ENCODE assay signal across 14 mouse cellular contexts in the genomic region with DNA sequence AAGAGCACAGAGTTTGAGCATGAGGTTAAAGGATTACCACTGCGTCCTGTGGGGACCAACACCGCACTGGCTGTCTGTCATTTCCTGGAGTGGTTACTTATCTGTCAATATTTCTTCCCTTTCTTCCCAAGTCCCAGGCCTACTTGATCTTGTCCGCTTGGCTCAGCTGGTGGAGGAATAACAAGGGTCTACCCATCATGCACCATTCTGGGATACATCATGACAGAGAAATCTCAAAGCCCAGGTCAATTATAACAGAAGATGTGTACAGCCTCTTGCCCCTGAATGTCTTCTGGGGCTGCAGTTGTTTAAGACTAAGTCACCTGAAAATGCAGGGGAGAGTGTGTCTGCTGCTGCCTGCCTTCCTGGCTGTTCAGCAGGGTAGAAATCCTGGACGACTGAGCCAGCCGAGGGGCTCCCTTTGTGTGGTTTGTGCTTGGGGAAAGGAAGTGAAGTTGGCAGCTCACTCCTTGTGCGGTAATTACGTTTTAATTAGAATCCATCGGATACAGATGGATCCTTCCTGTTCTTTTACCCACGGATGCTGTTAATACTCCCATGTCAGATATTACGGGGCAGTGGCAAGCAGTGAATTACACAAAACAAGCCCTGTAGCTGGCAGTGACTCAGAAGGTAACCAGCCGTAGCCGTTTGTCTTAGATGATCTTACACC.
DNase-seq lines count a peak whose midpoint lies in the region; ATAC-seq and TF ChIP-seq lines count a peak whose summit lies in the region.
"Had no signal": no experiment of that assay in that cellular context is flagged by ENCODE, and none has a peak within 500 bp of the region (broad histone marks: within the 10 kb centered on the region; RNA-seq: fewer than 3 reads in every experiment).

No protein-coding gene starts in this region.

- TF ChIP-seq CTCF in kidney, postnatal 0 days (IDR thresholded peaks at IDR 0.05; ENCODE audit: low read depth) = no peak
- TF ChIP-seq CTCF in forebrain, postnatal 0 days (IDR thresholded peaks at IDR 0.05; ENCODE audit: low read depth) = no peak

- H3K27ac ChIP-seq in kidney, postnatal 0 days = no peak overlapping the region
- no peak overlapping the region for H3K27ac ChIP-seq in forebrain, postnatal 0 days (ENCODE audit: low read depth, low read length)
- H3K27ac ChIP-seq in neural tube, embryonic 13.5 days (replicated peaks) = peak overlapping the region; percentile 73
- H3K27ac ChIP-seq: liver, embryonic 12.5 days; stomach, postnatal 0 days had no signal

- no peaks in the 10 kb centered on the region for H3K4me1 ChIP-seq in kidney, postnatal 0 days (replicated peaks; ENCODE audit: insufficient read depth, low read length)
- no peaks in the 10 kb centered on the region for H3K4me1 ChIP-seq in forebrain, postnatal 0 days (ENCODE audit: insufficient read depth)
- H3K4me1 ChIP-seq in neural tube, embryonic 13.5 days (replicated peaks) = peaks cover 16% of the 10 kb centered on the region
- H3K4me1 ChIP-seq: liver, embryonic 12.5 days had no signal

- H3K4me3 ChIP-seq in kidney, postnatal 0 days (replicated peaks; ENCODE audit: low read depth, low read length) = no peak overlapping the region
- H3K4me3 ChIP-seq in forebrain, postnatal 0 days (ENCODE audit: low read depth, low read length) = no peak overlapping the region
- H3K4me3 ChIP-seq in neural tube, embryonic 13.5 days = no peak overlapping the region
- H3K4me3 ChIP-seq: erythroblast, embryonic 14.5 days; liver, embryonic 12.5 days had no signal

- peak; percentile 51 for DNase-seq in kidney, postnatal 0 days (ENCODE audit: low spot score)
- no peak for DNase-seq in kidney, adult 9 months
- peak; percentile 20 for DNase-seq in brain, embryonic 18.5 days (ENCODE audit: low read depth, low spot score)
- peak; percentile 55 for DNase-seq in forebrain, postnatal 0 days
- DNase-seq in layer of hippocampus, adult 9-10 months (ENCODE audit: low spot score) = no peak
- no peak for DNase-seq in adrenal gland, postnatal 4 days (ENCODE audit: low spot score in 2 of 2)
- DNase-seq: gastrocnemius, postnatal 10 days; lung, postnatal 10 days; thymus, postnatal 4 days had no signal

- no peak for ATAC-seq in kidney, postnatal 0 days (replicated peaks; ENCODE audit: low FRiP score, low read depth)
- ATAC-seq in forebrain, postnatal 0 days = peak; percentile 51
- ATAC-seq in neural tube, embryonic 13.5 days (ENCODE audit: low read depth) = peak; percentile 79
- ATAC-seq: liver, embryonic 12.5 days had no signal

- no peaks in the 10 kb centered on the region for H3K36me3 ChIP-seq in kidney, postnatal 0 days (ENCODE audit: insufficient read depth, low read length)
- no peaks in the 10 kb centered on the region for H3K36me3 ChIP-seq in forebrain, postnatal 0 days (ENCODE audit: insufficient read depth)
- no peaks in the 10 kb centered on the region for H3K36me3 ChIP-seq in neural tube, embryonic 13.5 days
- H3K36me3 ChIP-seq: liver, embryonic 12.5 days had no signal

- H3K4me2 ChIP-seq in kidney, postnatal 0 days (ENCODE audit: low read length) = no peak overlapping the region
- H3K4me2 ChIP-seq in forebrain, postnatal 0 days (ENCODE audit: low read depth) = no peak overlapping the region
- peak overlapping the region; percentile 7; the same call in 1 of the 2 replicates for H3K4me2 ChIP-seq in neural tube, embryonic 13.5 days
- H3K4me2 ChIP-seq: heart, embryonic 11.5 days; liver, embryonic 12.5 days had no signal

- no peaks in the 10 kb centered on the region for H3K9me3 ChIP-seq in kidney, postnatal 0 days (replicated peaks; ENCODE audit: low read length)
- H3K9me3 ChIP-seq in forebrain, postnatal 0 days (ENCODE audit: low read length) = no peaks in the 10 kb centered on the region
- H3K9me3 ChIP-seq in neural tube, embryonic 13.5 days = no peaks in the 10 kb centered on the region

- WGBS in kidney, postnatal 0 days = 25% methylated on average over 12 of the region's 12 CpGs
- WGBS in forebrain, postnatal 0 days = 24% methylated on average over 12 of the region's 12 CpGs
- 34% methylated on average over 12 of the region's 12 CpGs for whole genome bisulfite sequencing in neural tube, embryonic 13.5 days

- H3K27me3 ChIP-seq in kidney, postnatal 0 days (ENCODE audit: insufficient read depth, low read length) = no peaks in the 10 kb centered on the region
- H3K27me3 ChIP-seq in forebrain, postnatal 0 days (ENCODE audit: insufficient read depth, low read length) = no peaks in the 10 kb centered on the region; the same call in 1 of the 2 replicates
- 0 out of 2 replicates have a peak, but pooled peaks cover 6% of the 10 kb centered on the region for H3K27me3 ChIP-seq in neural tube, embryonic 13.5 days
- H3K27me3 ChIP-seq: liver, embryonic 12.5 days had no signal

- no peak overlapping the region for H3K9ac ChIP-seq in kidney, postnatal 0 days (ENCODE audit: low read depth, low read length)
- no peak overlapping the region for H3K9ac ChIP-seq in forebrain, postnatal 0 days
- no peak overlapping the region for H3K9ac ChIP-seq in neural tube, embryonic 13.5 days
- H3K9ac ChIP-seq: liver, embryonic 12.5 days had no signal

Comparison
In these comparisons a context has a peak if more than half of its experiments do, and no peak if none do; other contexts are left out.
1. DNase-seq: peak in kidney, postnatal 0 days (single experiment), brain, embryonic 18.5 days (single experiment) and forebrain, postnatal 0 days (single experiment); none in kidney, adult 9 months (single experiment), layer of hippocampus, adult 9-10 months (single experiment) and adrenal gland, postnatal 4 days (0 of 2).